Mouse (Mus musculus): ENCODE results near the gene Ppp1r1c. TPM values are rescaled to one million over a fixed set of nuclear protein-coding genes. Genes with fewer than 3 reads are reported as not detected.

The Ppp1r1c gene
- polyA plus RNA-seq, 1 experiment: not detected

DNA sequence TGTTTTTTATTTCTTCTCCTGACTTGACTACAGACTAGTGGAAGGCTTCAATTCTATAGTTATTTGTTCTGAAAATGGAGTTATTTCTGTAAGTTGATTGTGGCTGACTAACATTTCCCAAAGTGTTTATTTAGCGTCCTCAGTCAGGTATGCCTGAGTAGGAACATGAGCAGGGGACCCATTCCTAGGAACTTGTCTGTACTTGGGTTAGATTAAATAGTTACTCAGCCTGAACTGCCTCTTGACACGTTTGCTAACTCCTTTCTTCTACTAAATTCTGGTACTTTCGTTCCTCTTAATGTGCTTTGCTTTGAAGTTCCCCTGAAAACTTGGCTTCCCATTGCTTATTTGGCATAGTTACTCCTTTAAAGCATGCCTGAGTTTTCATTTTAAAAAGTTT is 42.1 kb upstream of the Ppp1r1c start:
- no peaks in the 10 kb centered on the region for H3K79me2 ChIP-seq (ENCODE audit: control insufficient read depth, insufficient read depth)
- TF ChIP-seq TCF3 (IDR thresholded peaks at IDR 0.05; ENCODE audit: insufficient read length, low read depth) (no peak), MYOD1 (IDR thresholded peaks at IDR 0.05; ENCODE audit: control insufficient read depth in 1 of 3, insufficient read length in 2 of 3, low read depth in 2 of 3) (no peak)
- no peak overlapping the region for H3K4me3 ChIP-seq
- peaks cover 36% of the 10 kb centered on the region for H3K36me3 ChIP-seq (ENCODE audit: control insufficient read depth, insufficient read depth)
- H3K4me2 ChIP-seq (ENCODE audit: low read depth): no peak overlapping the region
- no peaks in the 10 kb centered on the region for H3K27me3 ChIP-seq (ENCODE audit: control insufficient read depth, insufficient read depth, insufficient read length)
- H3ac ChIP-seq (ENCODE audit: control insufficient read depth, insufficient read length): no peak overlapping the region

DNA sequence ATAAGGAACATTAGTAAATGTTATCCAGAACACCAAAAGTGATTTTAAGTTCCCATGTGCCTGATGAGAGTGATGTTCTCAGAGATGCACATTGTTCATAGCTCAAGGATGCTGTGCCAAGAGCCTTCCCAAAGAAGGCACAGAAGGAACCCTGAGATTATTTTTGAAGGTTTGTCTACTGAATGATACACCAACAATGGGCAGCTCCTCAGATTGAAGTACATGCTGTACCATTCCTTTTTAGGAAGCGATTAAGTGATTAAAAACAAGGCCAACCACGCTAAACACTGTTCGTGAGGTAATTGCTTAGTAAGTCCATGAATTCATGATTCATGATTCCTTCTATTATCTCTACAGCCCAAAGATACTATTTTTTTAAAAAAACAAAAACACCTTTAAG is 32.3 kb upstream of the Ppp1r1c start:
- Histone ChIP-seq H3K36me3 (ENCODE audit: control insufficient read depth, insufficient read depth) (peaks cover 42% of the 10 kb centered on the region), H3ac (ENCODE audit: control insufficient read depth, insufficient read length) (no peak overlapping the region), H3K27me3 (ENCODE audit: control insufficient read depth, insufficient read depth, insufficient read length) (no peaks in the 10 kb centered on the region), H3K4me2 (ENCODE audit: low read depth) (no peak overlapping the region), H3K4me3 (no peak overlapping the region), H3K79me2 (ENCODE audit: control insufficient read depth, insufficient read depth) (no peaks in the 10 kb centered on the region)
- TF ChIP-seq CEBPB (IDR thresholded peaks at IDR 0.05; ENCODE audit: insufficient read depth, poor library complexity, severe bottlenecking) (no peak), TCF3 (IDR thresholded peaks at IDR 0.05; ENCODE audit: insufficient read length, low read depth) (no peak), REST (IDR thresholded peaks at IDR 0.05; ENCODE audit: insufficient read depth, insufficient read length) (no peak)

DNA sequence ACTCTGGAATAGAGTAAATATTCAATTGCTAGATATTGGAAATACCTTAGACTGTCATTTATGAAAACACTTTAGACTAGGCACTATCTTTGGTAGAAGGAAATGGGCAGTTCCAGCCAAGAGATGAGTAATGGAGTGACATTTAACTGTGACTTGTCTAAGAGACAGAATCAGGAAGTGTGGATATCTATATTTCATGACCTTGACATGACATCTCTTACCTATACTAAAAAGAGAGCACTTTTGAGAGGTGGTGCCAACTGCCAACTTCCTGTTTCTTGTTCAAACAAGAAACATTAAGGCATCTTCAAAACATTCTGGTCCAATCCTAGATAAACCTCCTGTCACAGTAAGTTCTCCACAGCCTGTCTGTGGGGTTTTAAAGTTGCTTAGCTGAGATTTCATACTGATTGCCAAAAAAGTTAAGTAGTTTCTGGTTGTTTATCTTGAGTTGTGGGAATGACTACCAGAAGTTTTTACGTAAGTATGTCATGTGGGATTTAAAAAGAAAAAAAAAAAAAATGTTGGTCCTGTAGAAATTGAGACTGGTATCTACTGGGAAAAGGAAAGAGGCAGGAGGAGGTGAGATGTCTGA is 29.8 kb upstream of the Ppp1r1c start:
- H3ac ChIP-seq (ENCODE audit: control insufficient read depth, insufficient read length): no peak overlapping the region
- no peak for TF ChIP-seq TCF12 (IDR thresholded peaks at IDR 0.05; ENCODE audit: insufficient read depth, poor library complexity, severe bottlenecking)
- no peak for TF ChIP-seq SRF (IDR thresholded peaks at IDR 0.05; ENCODE audit: control insufficient read depth, insufficient read length, low read depth)
- TF ChIP-seq CEBPB (IDR thresholded peaks at IDR 0.05; ENCODE audit: insufficient read depth, poor library complexity, severe bottlenecking): no peak
- no peak for TF ChIP-seq E2F4 (IDR thresholded peaks at IDR 0.05; ENCODE audit: insufficient read depth)
- no peak for TF ChIP-seq POLR2AphosphoS2 (IDR thresholded peaks at IDR 0.05; ENCODE audit: insufficient read length, low read depth)
- no peak for TF ChIP-seq POLR2A (IDR thresholded peaks at IDR 0.05; ENCODE audit: insufficient read length, low read depth)
- no peak for TF ChIP-seq MYOD1 (IDR thresholded peaks at IDR 0.05; ENCODE audit: control insufficient read depth in 1 of 3, insufficient read length in 2 of 3, low read depth in 2 of 3)
- TF ChIP-seq MAX (IDR thresholded peaks at IDR 0.05; ENCODE audit: low read depth): no peak
- TF ChIP-seq MYOG (IDR thresholded peaks at IDR 0.05; ENCODE audit: control insufficient read depth in 1 of 3, insufficient read depth in 1 of 3, insufficient read length in 2 of 3, low read depth in 2 of 3): no peak
- TF ChIP-seq USF1 (IDR thresholded peaks at IDR 0.05; ENCODE audit: low read depth): no peak
- TF ChIP-seq REST (IDR thresholded peaks at IDR 0.05; ENCODE audit: insufficient read depth, insufficient read length): no peak
- TF ChIP-seq TCF3 (IDR thresholded peaks at IDR 0.05; ENCODE audit: insufficient read length, low read depth): no peak
- no peaks in the 10 kb centered on the region for H3K79me2 ChIP-seq (ENCODE audit: control insufficient read depth, insufficient read depth)

DNA sequence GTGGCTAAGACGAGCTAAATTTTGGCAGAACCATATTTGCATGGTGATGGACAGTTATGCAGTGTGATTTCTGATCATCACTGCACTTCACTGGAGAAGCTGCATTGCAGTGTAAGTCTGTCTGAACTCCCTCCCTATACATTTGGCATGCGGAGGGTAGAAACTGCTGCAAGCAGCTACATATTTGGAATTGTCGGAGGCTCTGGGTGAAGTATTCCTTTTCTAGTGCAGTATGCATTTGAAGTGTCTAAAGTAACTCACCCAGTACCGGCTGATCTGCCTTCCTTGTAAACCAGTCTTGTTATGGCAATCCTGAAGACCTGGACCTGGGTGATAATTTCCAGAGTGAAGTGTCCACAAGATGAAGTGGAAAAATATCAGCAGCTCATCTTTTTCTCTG is 25.9 kb upstream of the Ppp1r1c start:
- Histone ChIP-seq H3K4me2 (ENCODE audit: low read depth) (no peak overlapping the region), H3K79me2 (ENCODE audit: control insufficient read depth, insufficient read depth) (no peaks in the 10 kb centered on the region), H3K27me3 (ENCODE audit: control insufficient read depth, insufficient read depth, insufficient read length) (no peaks in the 10 kb centered on the region), H3K36me3 (ENCODE audit: control insufficient read depth, insufficient read depth) (peaks cover 6% of the 10 kb centered on the region), H3ac (ENCODE audit: control insufficient read depth, insufficient read length) (no peak overlapping the region), H3K4me3 (no peak overlapping the region)
- TF ChIP-seq TCF12 (IDR thresholded peaks at IDR 0.05; ENCODE audit: insufficient read depth, poor library complexity, severe bottlenecking): no peak
- no peak for TF ChIP-seq USF1 (IDR thresholded peaks at IDR 0.05; ENCODE audit: low read depth)
- TF ChIP-seq CEBPB (IDR thresholded peaks at IDR 0.05; ENCODE audit: insufficient read depth, poor library complexity, severe bottlenecking): no peak
- TF ChIP-seq MYOG (IDR thresholded peaks at IDR 0.05; ENCODE audit: control insufficient read depth in 1 of 3, insufficient read depth in 1 of 3, insufficient read length in 2 of 3, low read depth in 2 of 3): no peak

More for the DNA sequence above, 29.8 kb upstream of the Ppp1r1c start:
- H3K4me3 ChIP-seq: no peak overlapping the region
- no peak overlapping the region for H3K4me2 ChIP-seq (ENCODE audit: low read depth)
- H3K36me3 ChIP-seq (ENCODE audit: control insufficient read depth, insufficient read depth): peaks cover 23% of the 10 kb centered on the region
- H3K27me3 ChIP-seq (ENCODE audit: control insufficient read depth, insufficient read depth, insufficient read length): no peaks in the 10 kb centered on the region

DNA sequence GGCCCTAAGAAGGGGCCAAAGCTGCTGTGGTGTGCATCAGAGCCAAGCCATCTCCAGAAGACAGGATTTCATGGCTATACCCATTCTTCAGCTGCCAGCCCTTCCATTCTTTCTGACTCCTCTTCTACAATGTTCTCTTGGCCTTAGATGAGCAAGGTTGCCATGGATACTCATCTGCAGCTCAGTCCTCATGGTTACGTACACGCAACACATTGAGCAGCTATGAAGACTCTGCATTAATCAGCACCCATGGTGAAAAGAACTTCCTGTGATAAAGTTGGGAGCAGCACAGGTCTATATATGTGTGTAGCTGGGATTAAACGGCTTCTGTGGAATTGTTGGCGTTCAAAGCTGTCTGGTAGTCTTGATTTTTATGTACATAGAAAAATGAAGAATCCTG is 24.3 kb upstream of the Ppp1r1c start:
- Histone ChIP-seq H3ac (ENCODE audit: control insufficient read depth, insufficient read length) (no peak overlapping the region), H3K27me3 (ENCODE audit: control insufficient read depth, insufficient read depth, insufficient read length) (no peaks in the 10 kb centered on the region), H3K4me3 (no peak overlapping the region), H3K4me2 (ENCODE audit: low read depth) (no peak overlapping the region), H3K79me2 (ENCODE audit: control insufficient read depth, insufficient read depth) (no peaks in the 10 kb centered on the region), H3K36me3 (ENCODE audit: control insufficient read depth, insufficient read depth) (peaks cover 6% of the 10 kb centered on the region)
- TF ChIP-seq MAX (IDR thresholded peaks at IDR 0.05; ENCODE audit: low read depth): no peak
- TF ChIP-seq MYOD1 (IDR thresholded peaks at IDR 0.05; ENCODE audit: control insufficient read depth in 1 of 3, insufficient read length in 2 of 3, low read depth in 2 of 3): no peak
- no peak for TF ChIP-seq REST (IDR thresholded peaks at IDR 0.05; ENCODE audit: insufficient read depth, insufficient read length)
- TF ChIP-seq MYOG (IDR thresholded peaks at IDR 0.05; ENCODE audit: control insufficient read depth in 1 of 3, insufficient read depth in 1 of 3, insufficient read length in 2 of 3, low read depth in 2 of 3): no peak
- TF ChIP-seq POLR2AphosphoS2 (IDR thresholded peaks at IDR 0.05; ENCODE audit: insufficient read length, low read depth): no peak
- no peak for TF ChIP-seq USF1 (IDR thresholded peaks at IDR 0.05; ENCODE audit: low read depth)
- TF ChIP-seq TCF12 (IDR thresholded peaks at IDR 0.05; ENCODE audit: insufficient read depth, poor library complexity, severe bottlenecking): no peak
- TF ChIP-seq CEBPB (IDR thresholded peaks at IDR 0.05; ENCODE audit: insufficient read depth, poor library complexity, severe bottlenecking): no peak
- TF ChIP-seq SRF (IDR thresholded peaks at IDR 0.05; ENCODE audit: control insufficient read depth, insufficient read length, low read depth): no peak
- TF ChIP-seq E2F4 (IDR thresholded peaks at IDR 0.05; ENCODE audit: insufficient read depth): no peak
- no peak for TF ChIP-seq TCF3 (IDR thresholded peaks at IDR 0.05; ENCODE audit: insufficient read length, low read depth)
- TF ChIP-seq POLR2A (IDR thresholded peaks at IDR 0.05; ENCODE audit: insufficient read length, low read depth): no peak
